Mouse (Mus musculus) G1E (cell line): ENCODE results near the gene Gm45140. TPM values are rescaled to one million over a fixed set of nuclear protein-coding genes. Genes with fewer than 3 reads are reported as not detected.
"Not testable (repeated sequence)": the region's sequence is repeated elsewhere in the genome, so short reads cannot be mapped to it uniquely, and the experiment has no call there.

Experiments used
- ATAC-seq: 2 replicates; pipeline ENCODE4 v1.8.0; 2016; ENCODE audit warnings: mild to moderate bottlenecking; ENCODE audit not compliant: insufficient number of reproducible peaks, poor library complexity, low FRiP score, severe bottlenecking; ENCODE audit errors: extremely low read depth
- DNase-seq: peaks from one replicate; pipeline ENCODE4 v3.0.0; 2012; ENCODE audit warnings: low spot score
- H3K27me3 ChIP-seq: 2 replicates; pipeline ENCODE4 v1.6.1; 2012; ENCODE audit warnings: mild to moderate bottlenecking, low read length, inconsistent platforms; ENCODE audit not compliant: insufficient read depth
- H3K36me3 ChIP-seq: replicated peaks from 2 replicates; pipeline ENCODE3; 2012; ENCODE audit warnings: mild to moderate bottlenecking, inconsistent platforms
- H3K4me1 ChIP-seq: 2 replicates; pipeline ENCODE4 v1.6.1; 2012; ENCODE audit warnings: low read depth, low read length, inconsistent platforms, mixed read lengths; ENCODE audit not compliant: insufficient read depth
- H3K4me3 ChIP-seq: 2 replicates; pipeline ENCODE4 v1.5.1; 2012; ENCODE audit warnings: low read depth, mild to moderate bottlenecking, inconsistent platforms, low read length, moderate library complexity, mixed read lengths
- H3K9me3 ChIP-seq: replicated peaks from 2 replicates; pipeline ENCODE4 v1.6.1; 2012; ENCODE audit warnings: inconsistent platforms
- CTCF ChIP-seq: IDR thresholded peaks from 2 replicates; pipeline ENCODE4 v1.5.1; 2012; ENCODE audit warnings: low read depth, low read length, inconsistent platforms, mixed read lengths
- GATA1 ChIP-seq: IDR thresholded peaks from 2 replicates; pipeline ENCODE4 v1.6.1; 2012; ENCODE audit warnings: borderline replicate concordance, low read length, inconsistent platforms, mixed read lengths
- GATA2 ChIP-seq: IDR thresholded peaks from 2 replicates; pipeline ENCODE4 v1.6.1; 2012; ENCODE audit warnings: low read depth, low read length, inconsistent platforms, borderline replicate concordance
- POLR2AphosphoS5 ChIP-seq: IDR thresholded peaks from 2 replicates; pipeline ENCODE4 v1.6.1; 2012; ENCODE audit warnings: low read depth, low read length, inconsistent platforms; ENCODE audit not compliant: insufficient replicate concordance
- TAL1 ChIP-seq: conservative IDR thresholded peaks from 2 replicates; pipeline ENCODE4 v1.6.1; 2012; ENCODE audit warnings: low read depth, low read length, inconsistent platforms, mixed read lengths
- polyA plus RNA-seq: library from polyadenylated mRNA; stranded (reverse); fragments of >175 nt; gene quantifications from 2 replicates; pipeline ENCODE4 v1.2.3, GENCODE M21; 2012
- total RNA-seq, 2 experiments: library from RNA; stranded (forward) in 1 of 2; stranded (reverse) in 1 of 2; fragments of 200-1000 nt in 1 of 2; fragments of >200 nt in 1 of 2; fragmentation: Nextera tagmentation in 1 of 2; gene quantifications; 2 replicates each; pipeline ENCODE4 v1.2.3; 2014 to 2017

Gm45140 gene
- total and polyA plus RNA-seq, 3 experiments, result 10.5 to 19.5 (median 13.8) TPM

DNA sequence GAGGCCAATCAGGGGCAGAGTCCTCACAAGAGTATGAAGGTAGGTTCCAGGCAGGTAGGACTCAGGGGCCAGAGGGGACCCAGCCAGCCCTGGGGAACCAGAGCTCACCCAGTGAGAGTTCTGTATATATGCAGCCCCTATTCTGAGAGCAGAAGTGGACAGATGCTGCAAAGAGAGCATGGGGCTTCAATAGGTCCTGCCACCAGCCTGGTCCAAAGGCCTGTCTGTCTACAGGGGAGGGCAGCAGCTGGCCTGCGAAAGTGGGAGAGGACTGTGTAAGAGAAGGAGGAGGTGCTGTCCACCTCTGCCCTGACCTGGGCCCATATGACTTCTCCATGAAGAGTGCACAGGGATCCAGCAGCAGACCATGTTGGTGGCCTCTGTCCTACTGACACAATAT is 58.9 kb downstream of the Gm45140 start:
- peaks cover 19% of the 10 kb centered on the region for H3K36me3 ChIP-seq
- H3K4me1 ChIP-seq, result peaks cover 55% of the 10 kb centered on the region
- ATAC-seq, result no peak
- DNase-seq, result peak; percentile 15
- H3K9me3 ChIP-seq, result peaks cover 4% of the 10 kb centered on the region
- H3K4me3 ChIP-seq, result peak overlapping the region; percentile 66; the same call in 1 of the 2 replicates
- no peaks in the 10 kb centered on the region for H3K27me3 ChIP-seq
- TF ChIP-seq CTCF (no peak), TAL1 (no peak), GATA1 (no peak), GATA2 (no peak), POLR2AphosphoS5 (no peak)

DNA sequence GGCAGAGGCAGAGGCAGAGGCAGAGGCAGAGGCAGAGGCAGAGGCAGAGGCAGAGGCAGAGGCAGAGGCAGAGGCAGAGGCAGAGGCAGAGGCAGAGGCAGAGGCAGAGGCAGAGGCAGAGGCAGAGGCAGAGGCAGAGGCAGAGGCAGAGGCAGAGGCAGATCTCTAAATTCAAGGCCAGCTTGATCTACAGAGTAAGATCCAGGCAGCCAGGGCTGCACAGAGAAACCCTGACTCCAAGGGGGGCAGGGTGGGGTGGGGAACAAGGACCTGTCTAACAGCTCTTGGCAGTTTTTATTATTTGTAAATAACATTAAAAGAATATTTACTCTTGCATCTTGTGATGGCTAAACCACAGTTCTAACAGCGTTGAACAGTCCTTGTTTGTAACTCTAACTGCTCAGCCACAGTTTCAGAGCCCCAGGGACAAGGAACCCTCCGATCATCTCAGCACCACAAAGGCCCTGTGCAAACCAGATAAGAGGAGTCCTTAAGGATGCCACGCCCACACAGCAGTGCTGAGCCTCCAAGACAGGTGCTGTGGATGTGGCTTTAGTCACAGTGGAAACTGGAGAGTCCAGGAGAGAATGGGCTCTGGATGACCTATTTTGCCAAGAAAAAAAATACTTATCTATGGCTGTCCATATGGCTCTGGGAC is 59.9 kb downstream of the Gm45140 start:
- Histone ChIP-seq H3K9me3 (peaks cover 4% of the 10 kb centered on the region), H3K27me3 (no peaks in the 10 kb centered on the region), H3K4me1 (peaks cover 58% of the 10 kb centered on the region), H3K4me3 (no peak overlapping the region; the same call in 1 of the 2 replicates), H3K36me3 (peaks cover 19% of the 10 kb centered on the region)
- ATAC-seq (peak; percentile 93), DNase-seq (peak; percentile 75)
- peak; percentile 96 for TF ChIP-seq TAL1
- no peak for TF ChIP-seq GATA1
- TF ChIP-seq CTCF, result no peak
- no peak for TF ChIP-seq GATA2
- TF ChIP-seq POLR2AphosphoS5, result no peak

- Histone ChIP-seq H3K27me3 (no peaks in the 10 kb centered on the region), H3K36me3 (peaks cover 19% of the 10 kb centered on the region), H3K4me3 (no peak overlapping the region), H3K9me3 (peaks cover 4% of the 10 kb centered on the region), H3K4me1 (peaks cover 57% of the 10 kb centered on the region)
- ATAC-seq, result no peak
- DNase-seq, result no peak
- TF ChIP-seq TAL1, result no peak
- TF ChIP-seq GATA2, result no peak
- no peak for TF ChIP-seq CTCF
- TF ChIP-seq GATA1, result no peak
- TF ChIP-seq POLR2AphosphoS5, result no peak
These were observed 60.7 kb downstream of the Gm45140 start for GRCm38 (mm10) chr6:87774909-87775308.

GRCm38 (mm10) chr6:87774466-87774865 is 61.1 kb downstream of the Gm45140 start:
- Histone ChIP-seq H3K36me3 (peaks cover 19% of the 10 kb centered on the region), H3K4me3 (no peak overlapping the region), H3K27me3 (no peaks in the 10 kb centered on the region), H3K9me3 (peaks cover 4% of the 10 kb centered on the region), H3K4me1 (peaks cover 54% of the 10 kb centered on the region)
- TF ChIP-seq GATA1 (no peak), TAL1 (no peak), GATA2 (no peak), POLR2AphosphoS5 (no peak), CTCF (no peak)
- ATAC-seq (no peak), DNase-seq (no peak)

DNA sequence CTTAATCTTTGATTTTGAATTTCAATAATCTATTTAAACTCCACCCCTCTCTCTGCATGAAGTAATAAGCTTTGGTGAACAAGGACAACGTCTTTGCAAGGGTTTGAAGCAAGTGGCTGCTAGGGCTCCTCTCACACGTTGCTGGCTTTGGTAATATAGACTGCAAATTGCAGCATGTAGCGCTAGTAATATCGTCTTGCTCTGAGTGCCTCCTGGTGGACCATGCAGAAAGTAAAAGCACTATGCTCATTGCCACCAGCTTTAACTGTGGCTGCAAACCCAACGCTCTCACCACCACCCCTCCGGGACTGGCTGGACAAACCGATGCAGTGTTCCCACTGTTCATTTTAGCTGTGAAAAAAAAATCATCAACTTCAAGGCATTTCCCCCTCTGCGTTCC is 65.0 kb downstream of the Gm45140 start:
- TF ChIP-seq GATA2, result no peak
- TF ChIP-seq POLR2AphosphoS5, result no peak
- no peak for TF ChIP-seq TAL1
- TF ChIP-seq CTCF, result no peak
- no peak for TF ChIP-seq GATA1

DNA sequence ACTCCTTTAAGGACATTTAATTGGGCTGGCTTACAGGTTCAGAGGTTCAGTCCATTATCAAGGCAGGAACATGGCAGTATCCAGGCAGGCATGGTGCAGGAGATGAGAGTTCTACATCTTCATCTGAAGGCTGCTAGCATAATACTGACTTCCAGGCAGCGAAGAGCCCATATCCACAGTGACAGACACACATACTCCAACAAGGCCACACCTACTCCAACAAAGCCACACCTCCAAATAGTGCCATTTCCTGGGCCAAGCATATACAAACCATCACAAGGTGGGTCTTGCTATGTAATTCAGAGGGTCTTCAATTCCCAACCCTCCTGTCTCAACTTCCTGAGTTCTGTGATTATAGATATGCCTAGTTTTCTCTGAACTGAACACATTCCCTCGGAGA is 71.3 kb downstream of the Gm45140 start:
- H3K4me3 ChIP-seq, H3K9me3 ChIP-seq, H3K27me3 ChIP-seq, ATAC-seq, H3K36me3 ChIP-seq, DNase-seq: not testable (repeated sequence)
- peaks cover 32% of the 10 kb centered on the region for H3K4me1 ChIP-seq

More for the DNA sequence above, 65.0 kb downstream of the Gm45140 start:
- DNase-seq, result no peak
- no peak for ATAC-seq
- H3K36me3 ChIP-seq, result no peaks in the 10 kb centered on the region
- no peak overlapping the region for H3K4me3 ChIP-seq
- H3K4me1 ChIP-seq, result peaks cover 22% of the 10 kb centered on the region
- peaks cover 6% of the 10 kb centered on the region for H3K9me3 ChIP-seq
- no peaks in the 10 kb centered on the region for H3K27me3 ChIP-seq
